Mouse (Mus musculus) CH12.LX (cell line): Measurements from ENCODE around the gene Atg3. TPM values are rescaled to one million over a fixed set of nuclear protein-coding genes. Genes with fewer than 3 reads are reported as not detected.
A peak's percentile ranks its signal among the peaks of the same experiment; 100 is the strongest.

Source experiments
- DNase-seq: peaks from one replicate; pipeline ENCODE4 v3.0.0-alpha.2; 2013; ENCODE audit errors: extremely low read depth
- H3K27ac ChIP-seq: 2 replicates; pipeline ENCODE4 v1.5.1; 2012; ENCODE audit warnings: low read depth, mild to moderate bottlenecking, control low read depth, moderate library complexity; ENCODE audit not compliant: insufficient read depth
- H3K27me3 ChIP-seq: replicated peaks from 2 replicates; pipeline ENCODE3; 2012; ENCODE audit warnings: inconsistent platforms
- H3K36me3 ChIP-seq, 2 experiments: replicated peaks in 1 of 2; 2 replicates each; pipeline versions ENCODE3 to v1.6.1; 2012; ENCODE audit warnings: inconsistent platforms in 1 of 2, low read length in 1 of 2, mild to moderate bottlenecking in 1 of 2, mixed read lengths in 1 of 2, moderate library complexity in 1 of 2; ENCODE audit not compliant: control insufficient read depth in 1 of 2, insufficient read depth in 1 of 2
- H3K4me1 ChIP-seq, 2 experiments: 2 replicates each; pipeline ENCODE4 v1.6.1; 2012; ENCODE audit warnings: inconsistent platforms in 1 of 2, moderate library complexity in 1 of 2; ENCODE audit not compliant: insufficient read depth in 2 of 2, control insufficient read depth in 1 of 2
- H3K4me2 ChIP-seq: 2 replicates; pipeline ENCODE4 v1.6.1; 2012; ENCODE audit warnings: low read depth, mild to moderate bottlenecking, control low read depth; ENCODE audit not compliant: poor library complexity, insufficient read depth, severe bottlenecking
- H3K4me3 ChIP-seq, 3 experiments: fragments of 150-350 bp in 1 of 3; sonication (generic) in 1 of 3; replicated peaks in 1 of 3; 2 replicates each; pipeline versions ENCODE3 to v1.5.1; 2011 to 2012; ENCODE audit warnings: low read depth in 2 of 3, low read length in 2 of 3, mild to moderate bottlenecking in 2 of 3, moderate library complexity in 2 of 3, control low read depth in 1 of 3, improper control_type of control experiment in 1 of 3, inconsistent platforms in 1 of 3, mixed read lengths in 1 of 3; ENCODE audit not compliant: poor library complexity in 1 of 3
- H3K79me2 ChIP-seq: replicated peaks from 2 replicates; pipeline ENCODE4 v1.6.1; 2012; ENCODE audit warnings: mild to moderate bottlenecking, moderate library complexity; ENCODE audit not compliant: control insufficient read depth, poor library complexity, insufficient read depth, severe bottlenecking; ENCODE audit errors: extremely low read depth
- H3K9ac ChIP-seq: 2 replicates; pipeline ENCODE4 v1.6.1; 2012; ENCODE audit warnings: low read depth, mild to moderate bottlenecking, control low read depth, moderate library complexity; ENCODE audit not compliant: insufficient read depth
- H3K9me3 ChIP-seq: replicated peaks from 2 replicates; pipeline ENCODE3; 2012; ENCODE audit warnings: low read length, inconsistent platforms, mixed read lengths
- BHLHE40 ChIP-seq: IDR thresholded peaks from 2 replicates; pipeline ENCODE4 v1.6.1; 2011; ENCODE audit warnings: mild to moderate bottlenecking, low read depth, low read length, improper control_type of control experiment
- CHD1 ChIP-seq: IDR thresholded peaks from 2 replicates; pipeline ENCODE4 v1.6.1; 2012; ENCODE audit warnings: low read depth, low read length, improper control_type of control experiment, inconsistent platforms
- CHD2 ChIP-seq: IDR thresholded peaks from 2 replicates; pipeline ENCODE4 v1.6.1; 2011; ENCODE audit warnings: low read length, improper control_type of control experiment
- CTCF ChIP-seq, 2 experiments: IDR thresholded peaks in 1 of 2; conservative IDR thresholded peaks in 1 of 2; 2 replicates each; pipeline ENCODE4 v1.5.1; 2011 to 2012; ENCODE audit warnings: low read depth in 2 of 2, low read length in 2 of 2, improper control_type of control experiment in 1 of 2, inconsistent platforms in 1 of 2, mild to moderate bottlenecking in 1 of 2, moderate library complexity in 1 of 2
- E2F4 ChIP-seq: IDR thresholded peaks from 2 replicates; pipeline ENCODE4 v1.6.1; 2011; ENCODE audit warnings: low read depth, low read length, improper control_type of control experiment; ENCODE audit not compliant: insufficient replicate concordance
- ELF1 ChIP-seq: IDR thresholded peaks from 2 replicates; pipeline ENCODE4 v1.6.1; 2014; ENCODE audit warnings: low read depth, mild to moderate bottlenecking, inconsistent platforms, low read length, improper control_type of control experiment
- GABPA ChIP-seq: IDR thresholded peaks from 2 replicates; pipeline ENCODE4 v1.6.1; 2012; ENCODE audit warnings: low read depth, low read length, improper control_type of control experiment, inconsistent platforms; ENCODE audit not compliant: insufficient replicate concordance
- HCFC1 ChIP-seq: IDR thresholded peaks from 2 replicates; pipeline ENCODE4 v1.6.1; 2012; ENCODE audit warnings: low read depth, mild to moderate bottlenecking, inconsistent platforms, low read length, improper control_type of control experiment
- IRF4 ChIP-seq: IDR thresholded peaks from 2 replicates; pipeline ENCODE4 v1.6.1; 2014; ENCODE audit warnings: low read depth, mild to moderate bottlenecking, inconsistent platforms, low read length, improper control_type of control experiment
- JUN ChIP-seq: IDR thresholded peaks from 2 replicates; pipeline ENCODE4 v1.6.1; 2011; ENCODE audit warnings: low read depth, mild to moderate bottlenecking, low read length, improper control_type of control experiment, moderate library complexity; ENCODE audit not compliant: insufficient read depth
- JUND ChIP-seq: conservative IDR thresholded peaks from 2 replicates; pipeline ENCODE4 v1.6.1; 2011; ENCODE audit warnings: low read depth, low read length, improper control_type of control experiment
- KAT2A ChIP-seq: IDR thresholded peaks from 2 replicates; pipeline ENCODE4 v1.6.1; 2012; ENCODE audit warnings: low read length, improper control_type of control experiment, inconsistent platforms; ENCODE audit not compliant: insufficient replicate concordance
- MAFK ChIP-seq: IDR thresholded peaks from 2 replicates; pipeline ENCODE4 v1.6.1; 2011; ENCODE audit warnings: low read length, improper control_type of control experiment; ENCODE audit not compliant: insufficient replicate concordance
- MAX ChIP-seq: IDR thresholded peaks from 2 replicates; pipeline ENCODE4 v1.6.1; 2011; ENCODE audit warnings: low read length, improper control_type of control experiment
- MAZ ChIP-seq: IDR thresholded peaks from 2 replicates; pipeline ENCODE4 v1.6.1; 2012; ENCODE audit warnings: low read depth, mild to moderate bottlenecking, inconsistent platforms, low read length, improper control_type of control experiment, moderate library complexity
- MEF2A ChIP-seq: IDR thresholded peaks from 2 replicates; pipeline ENCODE4 v1.6.1; 2014; ENCODE audit warnings: low read depth, mild to moderate bottlenecking, inconsistent platforms, low read length, improper control_type of control experiment, borderline replicate concordance
- MXI1 ChIP-seq: IDR thresholded peaks from 2 replicates; pipeline ENCODE4 v1.6.1; 2011; ENCODE audit warnings: mild to moderate bottlenecking, low read depth, low read length, improper control_type of control experiment
- MYC ChIP-seq: IDR thresholded peaks from 2 replicates; pipeline ENCODE4 v1.6.1; 2011; ENCODE audit warnings: low read depth, mild to moderate bottlenecking, improper control_type of control experiment, low read length
- NRF1 ChIP-seq: IDR thresholded peaks from 2 replicates; pipeline ENCODE4 v1.6.1; 2014; ENCODE audit warnings: low read depth, mild to moderate bottlenecking, inconsistent platforms, low read length, improper control_type of control experiment, moderate library complexity
- PAX5 ChIP-seq: IDR thresholded peaks from 2 replicates; pipeline ENCODE4 v1.6.1; 2012; ENCODE audit warnings: low read length, inconsistent platforms, mixed read lengths
- POLR2A ChIP-seq: IDR thresholded peaks from 2 replicates; pipeline ENCODE4 v1.6.1; 2011; ENCODE audit warnings: low read depth, mild to moderate bottlenecking, improper control_type of control experiment, low read length
- POLR2AphosphoS2 ChIP-seq: IDR thresholded peaks from 2 replicates; pipeline ENCODE4 v1.6.1; 2011; ENCODE audit warnings: low read depth, low read length, improper control_type of control experiment
- RAD21 ChIP-seq: IDR thresholded peaks from 2 replicates; pipeline ENCODE4 v1.6.1; 2011; ENCODE audit warnings: low read depth, mild to moderate bottlenecking, low read length, improper control_type of control experiment, moderate library complexity
- RCOR1 ChIP-seq: conservative IDR thresholded peaks from 2 replicates; pipeline ENCODE4 v1.6.1; 2012; ENCODE audit warnings: low read depth, mild to moderate bottlenecking, inconsistent platforms, low read length, improper control_type of control experiment
- SIN3A ChIP-seq: IDR thresholded peaks from 2 replicates; pipeline ENCODE4 v1.6.1; 2012; ENCODE audit warnings: low read length, improper control_type of control experiment, inconsistent platforms
- SMC3 ChIP-seq: IDR thresholded peaks from 2 replicates; pipeline ENCODE4 v1.6.1; 2011; ENCODE audit warnings: low read depth, low read length, improper control_type of control experiment
- TBP ChIP-seq: conservative IDR thresholded peaks from 2 replicates; pipeline ENCODE4 v1.6.1; 2011; ENCODE audit warnings: low read depth, low read length, improper control_type of control experiment
- TCF12 ChIP-seq: IDR thresholded peaks from 2 replicates; pipeline ENCODE4 v1.6.1; 2014; ENCODE audit warnings: low read depth, mild to moderate bottlenecking, inconsistent platforms, low read length, improper control_type of control experiment
- UBTF ChIP-seq: IDR thresholded peaks from 2 replicates; pipeline ENCODE4 v1.6.1; 2012; ENCODE audit warnings: low read depth, mild to moderate bottlenecking, inconsistent platforms, low read length, improper control_type of control experiment, moderate library complexity
- USF1 ChIP-seq: IDR thresholded peaks from 2 replicates; pipeline ENCODE4 v1.6.1; 2014; ENCODE audit warnings: low read depth, mild to moderate bottlenecking, inconsistent platforms, low read length, improper control_type of control experiment
- ZC3H11A ChIP-seq: IDR thresholded peaks from 2 replicates; pipeline ENCODE4 v1.6.1; 2012; ENCODE audit warnings: low read depth, mild to moderate bottlenecking, inconsistent platforms, low read length, improper control_type of control experiment
- ZKSCAN1 ChIP-seq: IDR thresholded peaks from 2 replicates; pipeline ENCODE4 v1.6.1; 2012; ENCODE audit warnings: low read depth, inconsistent platforms, low read length, improper control_type of control experiment, borderline replicate concordance
- dilution Hi-C: fragments of 300-500 bp; cut with MboI; formaldehyde crosslinking; loops from 2 replicates; pipeline ENCODE4 v1.14.3; 2020; ENCODE audit warnings: low sequenced_read_pairs; ENCODE audit not compliant: extremely low pct_unique_long_range_greater_than_20kb, extremely low pct_ligation_motif_present
- in situ Hi-C: fragments of 300-500 bp; cut with MboI; formaldehyde crosslinking; loops from 3 replicates; pipeline ENCODE4 v1.14.3; 2019; ENCODE audit warnings: low sequenced_read_pairs, low pct_ligation_motif_present, low pct_unique_long_range_greater_than_20kb, mixed read lengths
- polyA plus RNA-seq: library from polyadenylated mRNA; unstranded; fragments of >175 nt; gene quantifications from 2 replicates; pipeline ENCODE4 v1.2.1, GENCODE M21; 2012; ENCODE audit warnings: low read depth; ENCODE audit not compliant: insufficient read length
- total RNA-seq, 2 experiments: library from RNA; depleted of rRNA; stranded (reverse); fragments of 300-350 nt in 1 of 2; fragments of >200 nt in 1 of 2; gene quantifications; 2 replicates each; pipeline ENCODE4 v1.2.3; 2012 to 2014

The Atg3 gene
- total and polyA plus RNA-seq, 3 experiments: 27.6 to 67.5 (median 43.0) TPM

- Histone ChIP-seq H3K4me2 (peak overlapping the region; percentile 91), H3K4me1 (peaks cover 4 to 31% of the 10 kb centered on the region in 2 experiments), H3K27ac (peak overlapping the region; percentile 50; the same call in 1 of the 2 replicates), H3K4me3 (peak overlapping the region; percentile 90 to 97 (median 93)), H3K9ac (peak overlapping the region; percentile 95), H3K36me3 (peaks cover 4 to 41% of the 10 kb centered on the region in 2 experiments), H3K27me3 (no peaks in the 10 kb centered on the region), H3K9me3 (no peaks in the 10 kb centered on the region), H3K79me2 (peaks cover 18% of the 10 kb centered on the region)
- DNase-seq: peak; percentile 82
- dilution Hi-C loops (no loop called here), in situ Hi-C loops (no loop called here)
- TF ChIP-seq MXI1: peak; percentile 19; the same call in 1 of the 2 replicates
- TF ChIP-seq RAD21: no peak
- TF ChIP-seq MYC: peak; percentile 37; the same call in 1 of the 2 replicates
- TF ChIP-seq IRF4: no peak
- peak; percentile 37; the same call in 1 of the 2 replicates for TF ChIP-seq CHD1
- 0 out of 2 replicates have a peak, but pooled peaks have one; percentile 30 for TF ChIP-seq KAT2A
- TF ChIP-seq MAX: no peak
- TF ChIP-seq TCF12: no peak
- peak; percentile 81 for TF ChIP-seq NRF1
- TF ChIP-seq CHD2: no peak
Observed at GRCm38 (mm10) chr16:45158136-45158521, 456 bp upstream of the Atg3 start.

GRCm38 (mm10) chr16:45159389-45159716, 768 bp downstream of the Atg3 start:
- H3K9ac ChIP-seq: peak overlapping the region; percentile 47
- dilution Hi-C loops: no loop called here
- H3K9me3 ChIP-seq: no peaks in the 10 kb centered on the region
- peak overlapping the region; percentile 88 for H3K4me2 ChIP-seq
- H3K4me1 ChIP-seq: peaks cover 4 to 31% of the 10 kb centered on the region in 2 experiments
- H3K27ac ChIP-seq: peak overlapping the region; percentile 70
- H3K27me3 ChIP-seq: no peaks in the 10 kb centered on the region
- in situ Hi-C loops: no loop called here
- peaks cover 4 to 45% of the 10 kb centered on the region in 2 experiments for H3K36me3 ChIP-seq
- peak overlapping the region; percentile 87 to 97 (median 88) for H3K4me3 ChIP-seq
- H3K79me2 ChIP-seq: peaks cover 18% of the 10 kb centered on the region
- no peak for DNase-seq
- TF ChIP-seq E2F4: no peak
- TF ChIP-seq ZKSCAN1: no peak
- no peak for TF ChIP-seq SMC3
- 0 out of 2 replicates have a peak, but pooled peaks have one; percentile 25 for TF ChIP-seq MEF2A
- TF ChIP-seq MAX: peak; percentile 67; the same call in 1 of the 2 replicates
- no peak for TF ChIP-seq BHLHE40
- no peak for TF ChIP-seq JUN
- no peak for TF ChIP-seq ZC3H11A
- TF ChIP-seq HCFC1: no peak
- TF ChIP-seq POLR2A: no peak
- no peak for TF ChIP-seq CHD2
- TF ChIP-seq TBP: no peak; the same call in 1 of the 2 replicates
- no peak for TF ChIP-seq MAZ
- TF ChIP-seq CHD1: peak; percentile 82; the same call in 1 of the 2 replicates
- TF ChIP-seq PAX5: no peak
- no peak for TF ChIP-seq USF1
- TF ChIP-seq NRF1: 0 out of 2 replicates have a peak, but pooled peaks have one; percentile 23
- no peak; the same call in 1 of the 2 replicates for TF ChIP-seq TCF12
- TF ChIP-seq MYC: no peak
- 0 out of 2 replicates have a peak, but pooled peaks have one; percentile 15 for TF ChIP-seq ELF1
- TF ChIP-seq POLR2AphosphoS2: no peak
- no peak for TF ChIP-seq JUND
- TF ChIP-seq UBTF: no peak
- TF ChIP-seq GABPA: no peak
- no peak for TF ChIP-seq RCOR1
- TF ChIP-seq CTCF (conservative IDR thresholded peaks at IDR 0.05 in 1 of 2, IDR thresholded peaks at IDR 0.05 in 1 of 2; ENCODE audit: low read depth in 2 of 2, low read length in 2 of 2): no peak
- no peak; the same call in 1 of the 2 replicates for TF ChIP-seq SIN3A
- no peak for TF ChIP-seq MAFK
